Mouse (Mus musculus): ENCODE results near the gene Gls.

Gls gene

DNA sequence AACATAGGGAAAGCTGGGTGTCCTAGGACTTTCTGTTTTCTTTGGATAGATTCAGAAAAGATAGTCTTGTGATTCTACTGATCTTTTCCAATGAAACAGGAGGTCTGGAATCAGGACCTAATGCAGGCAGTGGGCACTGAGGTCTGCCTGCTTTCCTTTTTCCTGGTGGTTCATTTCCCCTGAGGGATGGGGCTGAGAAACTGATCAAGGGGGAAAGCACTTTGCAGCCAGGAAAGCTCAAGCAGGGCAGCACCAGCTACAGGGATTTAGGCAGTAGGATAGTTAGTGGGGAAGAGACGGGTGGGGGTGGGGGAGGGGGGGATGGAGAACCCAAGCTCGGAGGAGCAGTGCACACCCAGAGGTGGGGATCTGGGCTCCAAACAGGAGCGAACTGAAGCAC lies 80.1 kb downstream of the Gls start:
- DNase-seq, result no peak

- no peak for DNase-seq
These were observed 80.7 kb downstream of the Gls start for GRCm38 (mm10) chr1:52152369-52152768.

DNA sequence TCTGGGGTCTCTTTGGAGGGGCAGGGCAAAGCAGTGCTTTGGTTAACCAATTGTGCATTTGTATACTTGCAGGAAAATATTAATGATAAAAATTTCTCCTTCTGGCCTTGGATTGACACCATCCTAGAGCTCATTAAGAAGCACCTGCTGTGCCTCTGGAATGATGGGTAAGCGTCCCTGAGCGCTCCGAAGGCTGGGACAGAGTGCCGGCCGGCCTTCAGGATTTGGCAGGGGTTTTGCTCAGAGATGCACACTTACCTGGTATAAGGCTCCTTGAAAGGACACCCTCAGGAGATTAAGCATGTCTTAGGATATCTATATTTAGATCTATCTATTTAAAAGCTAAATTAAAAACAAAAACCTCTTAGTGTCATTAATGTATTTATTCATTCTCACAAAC lies 81.9 kb downstream of the Gls start:
- DNase-seq, result no peak

- no peak for DNase-seq
These were observed 82.4 kb downstream of the Gls start for GRCm38 (mm10) chr1:52150676-52151075.

- DNase-seq, result no peak
These were observed 83.1 kb downstream of the Gls start for GRCm38 (mm10) chr1:52149934-52150346.

DNA sequence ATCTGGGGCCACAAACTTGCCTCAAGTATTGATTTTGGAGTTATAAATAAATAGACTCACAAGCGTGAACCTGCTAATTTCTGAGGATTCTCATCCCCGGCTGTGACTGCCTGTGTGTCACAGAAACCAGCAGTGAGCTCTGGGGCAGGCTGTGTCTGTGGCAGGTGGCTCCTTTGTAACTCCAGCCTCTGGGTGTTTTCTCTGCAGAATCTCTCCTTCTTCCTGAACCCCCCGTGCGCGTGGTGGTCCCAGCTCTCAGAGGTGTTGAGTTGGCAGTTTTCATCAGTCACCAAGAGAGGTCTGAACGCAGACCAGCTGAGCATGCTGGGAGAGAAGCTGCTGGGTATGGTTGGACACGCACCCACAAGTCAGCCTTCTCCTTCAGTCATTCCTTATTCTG lies 84.3 kb downstream of the Gls start:
- DNase-seq, result no peak

DNA sequence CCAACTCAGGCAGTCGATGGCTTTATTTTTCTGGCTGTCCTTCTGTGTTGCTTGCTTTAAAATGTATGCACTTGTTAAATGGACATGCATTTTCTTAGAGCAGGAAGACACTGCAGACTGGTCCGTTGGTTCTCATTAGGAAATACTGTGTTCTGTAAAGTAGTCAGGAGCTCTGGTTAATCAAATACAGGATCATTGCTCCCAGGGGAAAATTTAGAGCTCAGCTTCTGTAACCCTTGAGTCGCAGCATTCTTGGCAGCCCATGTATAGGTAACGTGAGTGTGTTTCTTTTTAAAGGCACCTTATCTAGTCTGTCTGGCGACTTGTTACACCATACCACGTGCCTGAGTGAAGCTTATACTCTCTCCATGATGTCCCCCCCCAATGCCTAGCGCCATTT lies 84.9 kb downstream of the Gls start:
- DNase-seq, result peak; percentile 68

GRCm38 (mm10) chr1:52147431-52147830 lies 85.6 kb downstream of the Gls start:
- DNase-seq, result no peak

DNA sequence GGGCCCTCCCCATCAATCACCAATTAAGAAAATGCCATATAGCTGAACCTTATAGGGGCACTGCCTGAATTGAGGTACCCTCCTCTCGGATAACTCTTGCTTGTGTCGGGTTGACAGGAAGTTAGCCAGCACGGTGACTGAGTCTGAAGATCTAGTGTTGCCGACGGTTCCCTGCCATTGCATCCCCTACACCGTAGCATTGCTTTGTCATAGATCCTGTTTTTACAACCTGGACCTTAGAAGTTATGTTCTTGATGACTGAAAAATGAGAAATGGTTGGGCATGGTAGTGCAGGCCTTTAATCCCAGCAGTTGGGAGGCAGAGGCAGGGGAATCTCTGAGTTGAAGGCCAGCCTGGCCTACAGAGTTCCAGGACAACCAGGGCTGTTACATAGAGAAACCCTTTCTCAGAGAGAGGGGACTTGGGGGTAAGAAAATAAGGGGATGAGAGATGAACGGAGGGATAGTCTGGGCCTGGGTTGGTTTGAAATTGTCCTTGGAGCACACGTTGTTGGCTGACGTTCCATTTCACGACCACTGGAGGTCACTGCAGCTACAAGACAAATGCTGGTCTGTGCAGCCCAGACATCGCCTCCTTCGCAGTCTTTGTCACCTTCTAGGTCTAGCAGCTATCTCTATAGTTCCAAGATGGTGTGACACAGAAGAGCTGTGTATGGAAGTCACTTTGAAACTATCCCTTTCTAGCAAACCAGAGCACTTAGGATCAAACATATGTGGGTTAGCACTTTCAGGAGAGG lies 86.6 kb downstream of the Gls start:
- DNase-seq, result peak; percentile 63

DNA sequence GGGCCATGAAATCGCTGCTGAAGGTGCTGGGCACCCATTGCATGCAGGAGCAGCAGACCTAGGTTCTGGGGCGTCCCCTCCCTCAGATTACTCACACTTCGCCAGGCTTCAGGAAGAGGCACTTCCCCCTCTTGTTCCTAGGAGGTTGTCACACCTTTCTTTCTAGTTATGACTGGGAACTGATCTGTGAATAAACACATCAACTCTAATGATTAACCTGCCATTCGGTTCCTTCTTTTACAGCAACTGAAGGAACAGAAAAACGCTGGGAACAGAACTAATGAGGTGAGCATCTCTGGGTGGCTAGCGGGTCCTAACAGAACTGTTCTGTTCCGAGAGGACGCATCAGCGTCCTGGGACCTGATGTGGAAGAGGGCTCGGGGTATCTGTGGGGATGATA lies 88.1 kb downstream of the Gls start:
- no peak for DNase-seq

DNA sequence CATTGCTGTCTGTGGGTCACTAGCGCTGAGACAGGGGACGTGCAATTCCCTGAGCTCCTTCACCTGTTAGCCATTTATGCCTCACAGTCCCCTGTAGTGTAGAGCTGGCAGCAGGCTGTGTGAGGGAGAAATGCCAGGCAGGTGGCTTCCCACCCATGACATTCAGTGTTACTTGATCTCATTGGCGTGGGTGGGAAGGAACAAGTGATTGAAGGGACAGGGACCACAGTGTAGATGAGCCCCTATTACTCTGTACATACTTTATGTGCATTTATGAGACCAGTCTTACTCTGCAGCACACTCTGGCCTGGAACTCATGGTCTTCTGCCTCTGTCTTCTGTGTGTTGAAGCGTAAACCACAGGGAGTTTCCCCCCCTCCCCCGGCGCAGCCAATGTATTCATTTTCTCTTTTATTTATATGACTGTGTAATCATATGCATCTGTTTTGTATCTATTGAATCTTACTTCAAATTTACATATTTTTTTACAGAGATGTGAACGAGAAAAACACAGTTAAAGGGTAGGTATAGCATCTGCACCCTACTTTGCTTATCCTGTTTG lies 89.4 kb downstream of the Gls start:
- DNase-seq, result no peak

DNA sequence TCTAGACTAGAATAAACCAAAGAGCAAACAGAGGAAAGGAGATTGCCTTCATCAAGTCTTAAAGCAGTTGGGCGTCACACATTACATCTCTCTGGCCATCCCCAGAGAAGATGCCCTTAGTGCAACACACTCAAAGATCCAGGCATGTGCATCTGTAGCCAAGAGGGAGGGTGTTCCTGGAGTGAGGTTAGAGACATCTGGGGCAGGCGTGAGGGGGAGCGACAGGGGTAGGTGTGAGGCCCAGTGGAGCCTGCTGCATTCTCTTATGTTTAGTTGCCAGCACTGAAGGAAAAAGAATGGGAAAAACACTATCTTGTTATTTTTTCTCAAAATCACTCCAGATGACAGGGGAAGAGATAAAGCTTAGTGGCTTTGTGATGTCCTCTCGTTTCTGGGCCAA lies 89.8 kb downstream of the Gls start:
- no peak for DNase-seq

DNA sequence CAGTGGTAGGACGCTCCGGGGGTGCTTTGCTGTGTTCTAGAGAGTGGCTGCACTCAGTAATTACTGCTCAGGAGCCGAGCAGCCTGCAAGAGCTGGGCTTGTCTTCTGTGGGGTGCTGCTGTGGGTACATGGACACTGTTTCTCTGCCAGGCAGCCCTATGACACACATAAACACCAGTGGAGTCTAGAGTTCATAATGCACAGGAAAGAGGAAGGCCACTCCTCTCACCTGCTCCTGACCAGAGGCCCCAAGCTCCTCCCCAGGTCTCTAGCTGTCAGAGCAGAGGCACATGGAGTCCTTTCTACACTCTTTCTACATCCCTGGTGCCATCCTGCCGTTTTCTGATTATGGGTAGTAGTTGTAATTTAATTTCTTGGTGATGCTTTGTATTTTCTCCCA lies 90.9 kb downstream of the Gls start:
- no peak for DNase-seq

DNA sequence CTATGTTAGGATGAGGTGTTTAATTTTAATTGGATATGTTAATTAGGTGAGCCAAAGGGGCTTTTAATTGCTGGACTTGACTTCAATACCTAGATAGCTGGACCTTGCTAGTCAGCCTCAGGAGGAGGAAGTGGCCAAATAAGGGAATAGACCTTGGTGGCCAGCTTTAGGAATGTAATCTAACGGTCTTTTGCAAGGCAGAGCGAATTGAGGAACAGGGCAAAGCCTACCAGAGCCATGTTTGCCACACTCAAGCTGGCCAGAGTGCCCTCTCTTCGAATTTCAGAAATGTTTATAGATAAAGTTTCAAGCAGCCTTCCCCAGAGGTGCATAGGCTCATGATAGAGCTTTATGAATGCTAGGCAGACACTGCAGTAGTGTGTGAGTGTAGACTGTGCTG lies 91.5 kb downstream of the Gls start:
- DNase-seq, result no peak

DNA sequence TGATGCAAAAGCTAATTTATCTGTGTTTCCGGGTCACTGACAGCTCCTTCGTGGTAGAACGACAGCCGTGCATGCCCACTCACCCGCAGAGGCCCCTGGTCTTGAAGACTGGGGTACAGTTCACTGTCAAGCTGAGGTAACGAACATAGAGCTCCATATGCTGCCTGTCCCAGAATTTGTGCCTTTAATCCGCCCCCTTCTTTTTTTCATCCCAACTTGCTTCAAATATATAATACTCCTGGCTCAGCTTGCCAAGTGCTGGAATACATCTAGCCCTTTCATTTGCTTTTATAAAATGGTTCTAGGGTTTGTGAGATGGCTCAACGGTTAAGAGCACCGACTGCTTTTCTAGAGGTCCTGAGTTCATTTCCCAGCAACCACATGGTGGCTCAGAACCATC lies 92.5 kb downstream of the Gls start:
- no peak for DNase-seq

DNA sequence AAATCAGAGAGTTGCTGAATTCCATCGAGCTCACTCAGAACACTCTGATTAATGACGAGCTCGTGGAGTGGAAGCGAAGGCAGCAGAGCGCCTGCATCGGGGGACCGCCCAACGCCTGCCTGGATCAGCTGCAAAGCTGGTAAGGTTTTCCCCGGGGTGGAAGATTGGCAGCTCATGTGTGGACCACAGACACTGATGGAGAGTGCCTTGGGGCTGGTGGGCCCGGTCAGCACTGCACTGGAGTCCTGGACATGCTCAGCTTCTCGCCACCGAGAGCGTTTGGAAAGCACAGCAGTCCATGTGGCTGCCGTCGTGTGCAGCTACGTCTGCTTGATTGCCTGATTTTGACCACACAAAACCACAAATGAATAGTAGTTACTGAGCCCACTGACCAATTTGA lies 95.7 kb downstream of the Gls start:
- DNase-seq, result no peak

DNA sequence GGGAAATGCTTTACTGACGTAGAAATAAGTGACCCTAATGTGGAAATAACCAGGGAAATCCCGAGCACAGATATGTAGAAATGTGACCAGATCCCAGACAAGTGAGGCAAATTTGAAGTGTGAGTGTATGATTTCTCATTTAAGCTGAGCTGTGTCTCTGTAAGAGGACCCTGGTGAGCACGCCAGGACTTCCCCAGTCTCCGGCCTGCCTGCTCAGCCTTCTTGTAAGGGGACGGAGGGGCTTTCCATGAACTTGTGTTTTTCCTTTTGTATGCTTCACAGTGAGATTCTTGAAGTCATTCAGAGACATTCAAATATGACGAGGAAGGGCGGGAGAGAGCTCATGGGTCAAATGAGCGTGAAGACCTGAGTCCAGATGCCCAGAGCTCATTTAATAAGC lies 99.8 kb downstream of the Gls start:
- DNase-seq, result no peak

- no peak for DNase-seq
These were observed 101.2 kb downstream of the Gls start for GRCm38 (mm10) chr1:52131787-52132377.

DNA sequence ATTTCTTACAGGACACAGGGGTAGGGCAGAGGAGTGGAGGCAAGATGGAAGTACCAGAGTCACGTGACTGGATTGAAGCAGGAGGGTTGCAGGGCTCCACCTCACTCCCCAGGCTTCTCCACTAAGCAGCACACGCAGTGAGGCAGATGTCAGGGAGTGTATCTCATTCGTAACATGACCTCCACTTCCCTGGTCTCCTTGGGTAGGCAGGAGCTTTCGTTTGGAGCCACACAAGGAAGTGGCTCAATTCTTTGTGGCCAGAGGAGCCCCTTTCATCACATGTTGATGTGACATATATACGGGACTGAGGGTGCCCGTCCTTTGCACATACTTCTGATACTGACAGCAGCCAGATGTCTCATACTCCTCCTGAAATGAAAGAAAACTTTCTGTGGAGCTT lies 103.2 kb downstream of the Gls start:
- DNase-seq, result no peak

GRCm38 (mm10) chr1:52127350-52127749 lies 105.7 kb downstream of the Gls start:
- DNase-seq, result no peak

DNA sequence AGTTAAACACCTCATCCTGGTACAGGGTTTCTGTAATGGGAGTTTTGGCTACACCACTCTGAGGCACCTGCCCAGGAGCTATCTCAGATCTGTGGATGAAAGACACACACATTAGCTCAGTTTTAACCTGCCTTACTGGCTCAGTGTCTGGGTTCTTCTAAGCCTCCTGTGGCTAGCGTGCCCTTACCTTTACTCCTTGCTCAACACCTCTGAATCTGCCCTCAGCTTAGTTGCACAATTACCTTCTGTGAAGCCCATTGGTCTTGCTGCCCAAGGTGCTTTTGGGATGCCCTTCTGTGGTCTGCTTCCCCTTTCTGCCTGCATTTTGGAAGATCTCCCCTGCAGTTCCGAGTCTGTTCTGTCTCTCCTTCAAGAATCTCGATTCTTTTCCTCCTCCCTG lies 108.2 kb downstream of the Gls start:
- no peak for DNase-seq

GRCm38 (mm10) chr1:52121052-52121451 lies 112.0 kb downstream of the Gls start:
- no peak for DNase-seq

GRCm38 (mm10) chr1:52120191-52120590 lies 112.8 kb downstream of the Gls start:
- no peak for DNase-seq

- no peak for DNase-seq
These were observed 113.3 kb downstream of the Gls start for GRCm38 (mm10) chr1:52119691-52120090.

All from kidney, adult 9 months (tissue).